Mouse (Mus musculus) stomach, postnatal 0 days (tissue): ENCODE measurements at regions not wholly inside any gene's neighbourhood (a gene's known extent, or its start where the extent isn't known, plus 50 kb on each side); places are given as distances from the start of the nearest gene placed in this dataset.

Experiments
- ATAC-seq: fragments of 200-750 bp; cut with Nextera tagmentation; 2 replicates; pipeline ENCODE4 v1.8.0; 2017; ENCODE audit not compliant: low FRiP score, low TSS enrichment
- DNase-seq: peaks from one replicate; pipeline ENCODE4 v3.0.0-alpha.2; 2016; ENCODE audit warnings: low spot score
- H3K27ac ChIP-seq: fragments of 300-500 bp; sonication (generic); replicated peaks from 2 replicates; pipeline ENCODE4 v1.5.1; 2014; ENCODE audit warnings: mild to moderate bottlenecking, control low read depth
- H3K27me3 ChIP-seq: fragments of 300-500 bp; sonication (generic); 2 replicates; pipeline ENCODE4 v1.6.1; 2014; ENCODE audit warnings: low read length; ENCODE audit not compliant: control insufficient read depth, insufficient read depth
- H3K36me3 ChIP-seq: fragments of 300-500 bp; sonication (generic); 2 replicates; pipeline ENCODE4 v1.6.1; 2014; ENCODE audit warnings: low read length, mixed read lengths; ENCODE audit not compliant: control insufficient read depth, insufficient read depth
- H3K4me1 ChIP-seq: fragments of 300-500 bp; sonication (generic); replicated peaks from 2 replicates; pipeline ENCODE4 v1.6.1; 2014; ENCODE audit warnings: antibody characterized with exemption; ENCODE audit not compliant: control insufficient read depth, insufficient read depth
- H3K4me2 ChIP-seq: fragments of 300-500 bp; sonication (generic); replicated peaks from 2 replicates; pipeline ENCODE4 v1.6.1; 2014; ENCODE audit warnings: low read depth, mild to moderate bottlenecking, control low read depth, moderate library complexity
- H3K4me3 ChIP-seq: fragments of 300-500 bp; sonication (generic); 2 replicates; pipeline ENCODE4 v1.5.1; 2014; ENCODE audit warnings: low read depth, low read length, control low read depth
- H3K9ac ChIP-seq: fragments of 300-500 bp; sonication (generic); 2 replicates; pipeline ENCODE4 v1.6.1; 2014; ENCODE audit warnings: mild to moderate bottlenecking, low read length, control low read depth, mixed read lengths
- H3K9me3 ChIP-seq: fragments of 300-500 bp; sonication (generic); 2 replicates; pipeline ENCODE4 v1.6.1; 2016; ENCODE audit warnings: low read length; ENCODE audit not compliant: control insufficient read depth
- CTCF ChIP-seq: IDR thresholded peaks from 2 replicates; pipeline ENCODE4 v1.5.1; 2016; ENCODE audit warnings: antibody characterized with exemption, low read depth, mild to moderate bottlenecking, moderate library complexity
- EP300 ChIP-seq: optimal IDR thresholded peaks from 2 replicates; pipeline ENCODE3; 2016; ENCODE audit warnings: antibody characterized with exemption
- WGBS: fragments of 180-500 bp; shearing (Covaris S2); extraction: QIAGEN DNeasy Blood & Tissue Kit; methylation state at CpG from one replicate; pipeline ENCODE4 v1.1.7; 2014; 5-methylcytosine and 5-hydroxymethylcytosine counted together

DNA sequence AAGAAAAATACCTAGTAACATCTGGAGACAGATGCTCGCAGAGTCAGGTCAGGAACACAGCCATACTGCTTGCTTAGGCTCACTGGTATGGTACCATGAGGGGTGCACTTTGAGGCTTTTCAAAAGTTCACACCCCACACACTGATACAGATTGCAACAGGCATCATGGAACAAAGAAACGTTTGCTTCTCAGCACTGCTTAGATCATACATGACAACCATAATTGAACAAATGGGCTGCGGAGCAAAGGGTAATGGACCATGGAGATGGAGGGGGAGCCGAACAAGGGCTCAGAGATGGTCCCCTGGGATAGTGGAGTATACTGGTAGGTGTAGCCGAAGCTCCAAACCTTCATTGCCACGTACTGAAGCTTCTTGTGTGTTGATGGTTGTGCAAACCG is 228.6 kb upstream of the Tll1 start:
- DNase-seq (no peak), ATAC-seq (no peak)
- H3K4me1 ChIP-seq = no peaks in the 10 kb centered on the region
- no peaks in the 10 kb centered on the region for H3K9me3 ChIP-seq
- 78% methylated on average over 7 of the region's 7 CpGs for WGBS
- no peaks in the 10 kb centered on the region for H3K36me3 ChIP-seq
- H3K4me3 ChIP-seq = no peak overlapping the region
- no peak overlapping the region for H3K4me2 ChIP-seq
- H3K27ac ChIP-seq = no peak overlapping the region
- H3K9ac ChIP-seq = no peak overlapping the region
- H3K27me3 ChIP-seq = no peaks in the 10 kb centered on the region
- TF ChIP-seq EP300 (no peak), CTCF (no peak)

DNA sequence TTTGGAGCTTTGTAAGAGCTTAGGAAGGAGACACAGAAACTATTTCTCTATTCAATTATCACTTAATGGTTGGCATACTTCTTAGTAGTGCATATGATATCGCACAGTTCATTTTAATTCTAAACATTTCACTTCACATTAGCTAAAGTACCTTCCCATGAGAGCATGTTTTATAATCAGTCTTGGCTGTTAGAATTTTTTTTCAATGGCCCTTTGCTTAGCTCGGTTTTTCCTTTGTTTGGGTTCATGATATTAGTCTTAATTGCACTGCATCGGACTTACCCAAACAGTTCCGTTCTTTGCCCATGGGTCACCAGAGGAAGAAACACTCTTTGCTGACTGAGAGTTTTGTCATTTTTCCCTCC is 216.8 kb upstream of the Tll1 start:
- WGBS = 49% methylated on average over 4 of the region's 4 CpGs

DNA sequence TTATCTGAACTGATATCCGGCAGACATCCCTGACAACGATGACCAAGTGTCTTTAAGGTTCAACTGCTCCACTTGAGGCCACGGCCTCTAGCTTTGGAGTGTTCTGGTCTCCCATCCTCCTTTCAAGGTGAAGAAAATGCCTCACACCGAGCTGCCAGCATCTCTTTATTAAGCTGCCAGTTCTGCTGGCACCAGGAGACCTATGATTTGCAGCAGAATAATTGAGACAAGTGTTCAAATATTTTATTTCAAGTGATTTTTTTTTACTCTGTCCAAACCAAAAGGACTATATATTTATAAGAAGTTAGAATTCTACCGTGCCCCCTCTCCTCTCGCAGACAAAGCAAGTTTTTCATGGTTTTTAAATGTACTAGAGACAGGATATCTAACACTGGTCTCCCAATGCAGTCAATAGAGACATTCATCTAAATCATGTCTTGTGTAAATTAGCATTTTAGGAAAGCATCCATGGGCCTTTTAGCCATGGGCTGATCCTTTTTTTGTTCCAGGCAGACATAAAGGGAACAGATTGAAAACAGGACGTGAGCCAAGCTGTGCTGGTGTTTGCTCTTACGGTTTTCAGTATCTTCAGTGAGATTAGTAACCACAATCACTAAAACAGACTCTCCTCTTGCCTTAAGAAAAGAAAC is 216.3 kb upstream of the Tll1 start:
- ATAC-seq (no peak), DNase-seq (no peak)
- Histone ChIP-seq H3K27me3 (no peaks in the 10 kb centered on the region), H3K9me3 (no peaks in the 10 kb centered on the region), H3K4me1 (no peaks in the 10 kb centered on the region), H3K4me3 (no peak overlapping the region), H3K36me3 (no peaks in the 10 kb centered on the region), H3K9ac (no peak overlapping the region), H3K4me2 (no peak overlapping the region), H3K27ac (no peak overlapping the region)
- 53% methylated on average over 8 of the region's 8 CpGs for WGBS
- TF ChIP-seq CTCF (no peak), EP300 (no peak)

More for the DNA sequence above, 216.8 kb upstream of the Tll1 start:
- ATAC-seq = no peak
- Histone ChIP-seq H3K4me1 (no peaks in the 10 kb centered on the region), H3K9ac (no peak overlapping the region), H3K4me2 (no peak overlapping the region), H3K9me3 (no peaks in the 10 kb centered on the region), H3K27me3 (no peaks in the 10 kb centered on the region), H3K4me3 (no peak overlapping the region), H3K27ac (no peak overlapping the region), H3K36me3 (no peaks in the 10 kb centered on the region)
- TF ChIP-seq EP300 (no peak), CTCF (no peak)
- DNase-seq = no peak

DNA sequence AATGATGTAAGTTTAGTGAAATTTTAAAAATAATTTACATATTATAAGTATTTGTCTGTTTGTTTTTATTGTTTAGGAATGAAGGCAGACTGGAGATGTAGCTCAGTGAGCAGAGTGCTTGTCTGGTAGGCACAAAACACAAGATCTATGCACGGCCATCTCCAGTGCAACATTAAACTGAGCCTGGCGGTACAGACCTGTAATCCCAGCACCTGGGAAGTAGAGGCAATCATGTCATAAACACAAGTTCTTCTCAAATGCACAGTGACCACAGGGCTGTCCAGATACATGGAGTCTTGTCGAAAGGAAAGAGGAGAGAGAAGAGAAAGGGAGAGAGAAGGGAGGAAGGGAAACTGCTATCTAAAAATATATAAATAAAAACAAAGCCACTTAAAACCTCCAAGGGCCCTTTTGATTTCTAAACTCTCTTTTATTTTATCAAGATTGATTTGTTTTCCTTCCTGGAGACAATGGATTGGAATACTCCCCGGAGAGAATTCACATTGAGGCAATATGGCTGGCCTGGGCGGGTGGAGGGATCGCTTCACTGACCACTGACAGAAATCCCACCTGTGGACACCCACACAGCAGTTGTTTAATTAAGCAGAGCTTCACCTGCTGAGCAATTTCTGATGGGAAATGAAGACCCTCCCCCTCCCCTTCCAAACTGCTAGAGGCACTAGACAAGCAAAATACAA is 215.6 kb upstream of the Tll1 start:
- 91% methylated on average over 6 of the region's 6 CpGs for WGBS
- no peaks in the 10 kb centered on the region for H3K27me3 ChIP-seq
- H3K4me1 ChIP-seq = no peaks in the 10 kb centered on the region
- no peak for DNase-seq
- no peak overlapping the region for H3K9ac ChIP-seq
- no peak for TF ChIP-seq CTCF
- no peak for TF ChIP-seq EP300
- H3K27ac ChIP-seq = no peak overlapping the region
- no peaks in the 10 kb centered on the region for H3K9me3 ChIP-seq
- no peak for ATAC-seq
- H3K4me2 ChIP-seq = no peak overlapping the region
- no peaks in the 10 kb centered on the region for H3K36me3 ChIP-seq
- H3K4me3 ChIP-seq = no peak overlapping the region

DNA sequence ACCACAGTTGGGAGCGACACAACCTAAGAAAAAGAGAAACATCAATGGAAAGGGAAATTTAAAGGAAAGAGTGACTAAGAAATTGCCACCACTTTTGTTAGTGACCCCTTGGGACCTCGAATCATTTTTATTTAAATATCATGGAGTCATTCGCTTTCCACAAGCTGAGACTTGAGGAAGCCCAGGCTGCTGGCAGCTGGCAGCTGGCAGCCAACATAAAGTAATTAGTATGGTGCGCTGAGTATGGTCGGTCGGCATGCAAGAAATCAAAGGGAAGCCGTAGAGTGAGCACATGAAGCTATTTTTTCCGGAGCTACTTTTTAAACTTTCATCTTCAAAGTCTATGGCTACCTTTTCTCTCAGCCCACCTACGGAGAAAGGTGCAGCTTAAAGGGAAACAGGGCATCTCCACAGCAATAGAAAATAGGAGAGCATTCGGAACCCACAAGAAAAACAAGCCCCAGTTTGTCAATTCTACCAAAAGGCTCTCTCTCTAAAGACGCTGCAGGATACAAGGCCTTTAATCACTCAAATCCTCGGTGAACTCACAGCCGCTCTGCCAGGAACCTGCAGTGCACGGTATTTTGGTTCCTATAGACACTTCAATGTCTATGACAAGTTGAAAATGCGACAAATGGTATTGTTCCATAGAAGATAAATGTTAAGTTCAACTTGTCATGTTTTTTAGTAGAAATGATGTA is 206.6 kb upstream of the Tll1 start:
- Histone ChIP-seq H3K27ac (no peak overlapping the region), H3K4me3 (no peak overlapping the region), H3K4me1 (no peaks in the 10 kb centered on the region), H3K27me3 (no peaks in the 10 kb centered on the region), H3K9ac (no peak overlapping the region), H3K9me3 (no peaks in the 10 kb centered on the region), H3K4me2 (no peak overlapping the region), H3K36me3 (no peaks in the 10 kb centered on the region)
- TF ChIP-seq EP300 = no peak
- no peak for TF ChIP-seq CTCF
- 65% methylated on average over 15 of the region's 15 CpGs for WGBS
- no peak for ATAC-seq
- no peak for DNase-seq
